ENCODE assay signal across 8 mouse cellular contexts in genomic region chrX:73717667-73718066, GRCm38 (mm10). TPM values are rescaled to one million over a fixed set of nuclear protein-coding genes. Genes with fewer than 3 reads are reported as not detected.
DNase-seq lines count a peak whose midpoint lies in the region; ATAC-seq and TF ChIP-seq lines count a peak whose summit lies in the region.

No protein-coding gene starts in this region.

- no peaks in the 10 kb centered on the region for H3K27me3 ChIP-seq in hindbrain, embryonic 15.5 days

- peak overlapping the region; percentile 53; the same call in 1 of the 2 replicates for H3K9ac ChIP-seq in ES-E14 (ENCODE audit: insufficient read depth, low read depth, low read length, poor library complexity, severe bottlenecking)
- no peak overlapping the region; the same call in 1 of the 2 replicates for H3K9ac ChIP-seq in hindbrain, embryonic 15.5 days

- no peak overlapping the region for H3K27ac ChIP-seq in ES-E14 (ENCODE audit: insufficient read depth, low read depth, low read length, poor library complexity, severe bottlenecking)
- H3K27ac ChIP-seq in gastrocnemius, adult 2 months: peak overlapping the region; percentile 97
- H3K27ac ChIP-seq in hindbrain, embryonic 15.5 days (replicated peaks): no peak overlapping the region

- 73% methylated on average over 11 of the region's 11 CpGs for WGBS in hindbrain, embryonic 15.5 days
- 38% methylated on average over 11 of the region's 11 CpGs for WGBS in lung, adult 2 months

- peaks cover 3% of the 10 kb centered on the region for H3K36me3 ChIP-seq in ES-E14 (ENCODE audit: control insufficient read depth, insufficient read depth, low read length, poor library complexity, severe bottlenecking)
- no peaks in the 10 kb centered on the region for H3K36me3 ChIP-seq in hindbrain, embryonic 15.5 days

- no peak for ATAC-seq in hindbrain, embryonic 15.5 days (ENCODE audit: low FRiP score, low read depth)

- peak overlapping the region; percentile 58 for H3K4me2 ChIP-seq in hindbrain, embryonic 15.5 days

- intact Hi-C loops in gastrocnemius, adult 2 months (cut with DNase I): loop anchor here (5.0 kb wide), 2 partner anchors 50 to 70 kb away; partner anchors contain the start of genes Idh3g and Ssr4

- peaks cover 2 to 14% of the 10 kb centered on the region in 2 experiments; a peak in 2 of 4 replicates for H3K4me1 ChIP-seq in ES-E14 (ENCODE audit: control insufficient read depth in 2 of 2, insufficient read depth in 2 of 2, low read length in 2 of 2, poor library complexity in 1 of 2)
- peaks cover 29% of the 10 kb centered on the region for H3K4me1 ChIP-seq in hindbrain, embryonic 15.5 days (replicated peaks)
- H3K4me1 ChIP-seq in lung, adult 2 months (ENCODE audit: control insufficient read depth, insufficient read depth, low read length): peaks cover 17% of the 10 kb centered on the region

- no peak for TF ChIP-seq POLR2A in brain, embryonic 14.5 days (IDR thresholded peaks at IDR 0.05; ENCODE audit: borderline replicate concordance, extremely low read depth, insufficient read depth, insufficient read length, poor library complexity, severe bottlenecking)
- TF ChIP-seq POLR2A in lung, adult 2 months (IDR thresholded peaks at IDR 0.05; ENCODE audit: borderline replicate concordance, extremely low read depth, low read depth, low read length): 0 out of 2 replicates have a peak, but pooled peaks have one; percentile 14

- H3K4me3 ChIP-seq in ES-E14 (ENCODE audit: insufficient read depth in 1 of 2, low read depth in 1 of 2, low read length in 2 of 2, poor library complexity in 1 of 2, severe bottlenecking in 1 of 2): peak overlapping the region; percentile 58 to 69; a peak in 3 of 4 replicates
- H3K4me3 ChIP-seq in gastrocnemius, adult 2 months: peak overlapping the region; percentile 76
- peak overlapping the region; percentile 54; the same call in 1 of the 2 replicates for H3K4me3 ChIP-seq in hindbrain, embryonic 15.5 days
- peak overlapping the region; percentile 87 for H3K4me3 ChIP-seq in lung, adult 2 months (replicated peaks; ENCODE audit: extremely low read depth, low read depth, low read length)

- TF ChIP-seq CTCF in brain, embryonic 14.5 days (IDR thresholded peaks at IDR 0.05; ENCODE audit: borderline replicate concordance, extremely low read depth, insufficient read depth, insufficient read length): no peak
- TF ChIP-seq CTCF in gastrocnemius, adult 2 months (IDR thresholded peaks at IDR 0.05): no peak
- TF ChIP-seq CTCF in lung, adult 2 months (IDR thresholded peaks at IDR 0.05; ENCODE audit: insufficient read depth, low read length): no peak

- in situ Hi-C loops in ES-E14 (cut with MboI; ENCODE audit: low sequenced_read_pairs in 2 of 2, unreplicated experiment in 2 of 2): no loop called here

- no peaks in the 10 kb centered on the region for H3K9me3 ChIP-seq in ES-E14 (ENCODE audit: control insufficient read depth, insufficient read depth, low read depth, low read length)
- H3K9me3 ChIP-seq in hindbrain, embryonic 15.5 days: no peaks in the 10 kb centered on the region

- no peak for DNase-seq in ES-E14 (ENCODE audit: low read depth, low spot score)
- peak; percentile 0 for DNase-seq in brain, embryonic 14.5 days (ENCODE audit: low read depth)
- peak; percentile 64 for DNase-seq in gastrocnemius, adult 2 months
- peak; percentile 31 for DNase-seq in lung, adult 2 months
- DNase-seq in skeletal muscle tissue, adult 2 months (ENCODE audit: low read depth, low spot score): peak; percentile 19
- DNase-seq in embryo, embryonic 11 days: no peak
- no peak for DNase-seq in layer of hippocampus, adult 11-12 months (ENCODE audit: low spot score)

TF ChIP-seq in ES-E14, 5 proteins besides CTCF, POLR2A, EP300 and RAD21:
- TF ChIP-seq ZC3H11A (IDR thresholded peaks at IDR 0.05; ENCODE audit: borderline replicate concordance, low read depth, low read length): no peak
- TF ChIP-seq MAFK (IDR thresholded peaks at IDR 0.05; ENCODE audit: insufficient read depth, low read depth, low read length): no peak
- TF ChIP-seq CHD2 (IDR thresholded peaks at IDR 0.05; ENCODE audit: low read depth, low read length): no peak
- TF ChIP-seq HCFC1 (IDR thresholded peaks at IDR 0.05; ENCODE audit: borderline replicate concordance, insufficient read depth, low read length): no peak
- no peak for TF ChIP-seq ZNF384 (IDR thresholded peaks at IDR 0.05; ENCODE audit: low read depth, low read length)

RNA-seq across cellular contexts. Expression of gene Abcd1, which starts 1.3 kb away (rescaled TPM):
- 4.2 and 5.0 TPM in 2 replicates for total RNA-seq in ES-E14 (2012; rRNA removed)
- polyA plus RNA-seq in brain, embryonic 14.5 days (2012; rRNA removed): 16.0 and 19.3 TPM in 2 replicates
- 10 to 100 TPM; 20.1 to 24.2 TPM for total RNA-seq in gastrocnemius, adult 2 months (2021)
- 12.9 and 13.9 TPM in 2 replicates for polyA plus RNA-seq in hindbrain, embryonic 15.5 days (2015; fragmentation: Nextera tagmentation; extraction: Ambion mirVana)
- polyA plus RNA-seq in lung, adult 2 months (2012; rRNA removed): 49.9 and 53.6 TPM in 2 replicates

RNA-seq across cellular contexts. Expression of gene Bcap31, which starts 1.7 kb away (rescaled TPM):
- 246 and 314 TPM in 2 replicates for total RNA-seq in ES-E14 (2012; rRNA removed)
- 44.3 and 48.6 TPM in 2 replicates for polyA plus RNA-seq in brain, embryonic 14.5 days (2012; rRNA removed)
- total RNA-seq in gastrocnemius, adult 2 months (2021): 10 to 100 TPM; 48.5 to 55.8 TPM
- 134 and 137 TPM in 2 replicates for polyA plus RNA-seq in hindbrain, embryonic 15.5 days (2015; fragmentation: Nextera tagmentation; extraction: Ambion mirVana)
- 39.7 and 71.0 TPM in 2 replicates for polyA plus RNA-seq in lung, adult 2 months (2012; rRNA removed)

RNA-seq across cellular contexts. Expression of gene Plxnb3, which starts 39.2 kb away (rescaled TPM):
- total RNA-seq in ES-E14 (2012; rRNA removed): 0.27 and 0.32 TPM in 2 replicates
- polyA plus RNA-seq in brain, embryonic 14.5 days (2012; rRNA removed): 0.58 and 0.79 TPM in 2 replicates
- under 1 TPM; 0.54 to 0.75 TPM for total RNA-seq in gastrocnemius, adult 2 months (2021)
- 0.79 and 1.1 TPM in 2 replicates for polyA plus RNA-seq in hindbrain, embryonic 15.5 days (2015; fragmentation: Nextera tagmentation; extraction: Ambion mirVana)
- 1.3 and 1.4 TPM in 2 replicates for polyA plus RNA-seq in lung, adult 2 months (2012; rRNA removed)

RNA-seq across cellular contexts. Expression of gene Slc6a8, which starts 44.7 kb away (rescaled TPM):
- 83.4 and 133 TPM in 2 replicates for total RNA-seq in ES-E14 (2012; rRNA removed)
- 62.2 and 71.4 TPM in 2 replicates for polyA plus RNA-seq in brain, embryonic 14.5 days (2012; rRNA removed)
- total RNA-seq in gastrocnemius, adult 2 months (2021): 100 to 1,000 TPM; 125 to 154 TPM
- 6.7 and 7.0 TPM in 2 replicates for polyA plus RNA-seq in hindbrain, embryonic 15.5 days (2015; fragmentation: Nextera tagmentation; extraction: Ambion mirVana)
- 47.8 and 59.1 TPM in 2 replicates for polyA plus RNA-seq in lung, adult 2 months (2012; rRNA removed)

RNA-seq across cellular contexts. Expression of gene Srpk3, which starts 56.5 kb away (rescaled TPM):
- total RNA-seq in ES-E14 (2012; rRNA removed): 1.2 and 1.5 TPM in 2 replicates
- 0.85 and 1.2 TPM in 2 replicates for polyA plus RNA-seq in brain, embryonic 14.5 days (2012; rRNA removed)
- 10 to 100 TPM; 34.6 to 41.2 TPM for total RNA-seq in gastrocnemius, adult 2 months (2021)
- 1.4 and 1.9 TPM in 2 replicates for polyA plus RNA-seq in hindbrain, embryonic 15.5 days (2015; fragmentation: Nextera tagmentation; extraction: Ambion mirVana)
- 7.1 and 13.1 TPM in 2 replicates for polyA plus RNA-seq in lung, adult 2 months (2012; rRNA removed)

Comparison
In these comparisons a context has a peak if more than half of its experiments do, and no peak if none do; other contexts are left out.
1. DNase-seq: peak in brain, embryonic 14.5 days (single experiment), gastrocnemius, adult 2 months (single experiment), lung, adult 2 months (single experiment) and skeletal muscle tissue, adult 2 months (single experiment); none in ES-E14 (single experiment), embryo, embryonic 11 days (single experiment) and layer of hippocampus, adult 11-12 months (single experiment).
2. Peak in every context shown above with its lines, with median percentiles within 50 percentile points of each other: H3K4me3 ChIP-seq.